Mouse (Mus musculus) embryonic facial prominence, embryonic 12.5 days (tissue): ENCODE data around the gene Btbd9. TPM values are rescaled to one million over a fixed set of nuclear protein-coding genes. Genes with fewer than 3 reads are reported as not detected.

Source experiments
- ATAC-seq: fragments of 200-750 bp; cut with Nextera tagmentation; 2 replicates; pipeline ENCODE4 v1.8.0; 2017; ENCODE audit not compliant: insufficient number of reproducible peaks, insufficient read depth, low FRiP score, low TSS enrichment
- H3K27ac ChIP-seq: fragments of 300-500 bp; sonication (generic); 2 replicates; pipeline ENCODE4 v1.5.1; 2016; ENCODE audit warnings: mild to moderate bottlenecking
- H3K27me3 ChIP-seq: fragments of 300-500 bp; sonication (generic); 2 replicates; pipeline ENCODE4 v1.6.1; 2016; ENCODE audit warnings: mild to moderate bottlenecking, moderate library complexity
- H3K36me3 ChIP-seq: fragments of 300-500 bp; sonication (generic); 2 replicates; pipeline ENCODE4 v1.6.1; 2016; ENCODE audit warnings: mild to moderate bottlenecking
- H3K4me1 ChIP-seq: fragments of 300-500 bp; sonication (generic); 2 replicates; pipeline ENCODE4 v1.6.1; 2016
- H3K4me2 ChIP-seq: fragments of 300-500 bp; sonication (generic); replicated peaks from 2 replicates; pipeline ENCODE4 v1.6.1; 2016; ENCODE audit warnings: mild to moderate bottlenecking, moderate library complexity
- H3K4me3 ChIP-seq: fragments of 300-500 bp; sonication (generic); 2 replicates; pipeline ENCODE4 v1.5.1; 2016; ENCODE audit warnings: mild to moderate bottlenecking
- H3K9ac ChIP-seq: fragments of 300-500 bp; sonication (generic); 2 replicates; pipeline ENCODE4 v1.6.1; 2016; ENCODE audit warnings: mild to moderate bottlenecking, moderate library complexity
- H3K9me3 ChIP-seq: fragments of 300-500 bp; sonication (generic); 2 replicates; pipeline ENCODE4 v1.6.1; 2016; ENCODE audit warnings: mild to moderate bottlenecking, moderate library complexity
- WGBS: fragments of 180-500 bp; shearing (Covaris S2); methylation state at CpG from one replicate; pipeline ENCODE4 v1.1.7; 2016; 5-methylcytosine and 5-hydroxymethylcytosine counted together
- polyA plus RNA-seq: library from polyadenylated mRNA; unstranded; fragments of >200 nt; fragmentation: Nextera tagmentation; extraction: Ambion mirVana; gene quantifications from 2 replicates; pipeline ENCODE4 v1.2.1, GENCODE M21; 2016

The Btbd9 gene
- polyA plus RNA-seq, 1 experiment from 2014 or later, result 71.6 TPM

GRCm38 (mm10) chr17:30395261-30395660 is 181.0 kb downstream of the Btbd9 start:
- no peaks in the 10 kb centered on the region for H3K4me1 ChIP-seq
- ATAC-seq, result no peak
- no peak overlapping the region for H3K4me2 ChIP-seq
- WGBS, result 85% methylated on average over 4 of the region's 4 CpGs
- H3K27ac ChIP-seq, result no peak overlapping the region
- H3K4me3 ChIP-seq, result no peak overlapping the region
- no peak overlapping the region for H3K9ac ChIP-seq
- no peaks in the 10 kb centered on the region for H3K36me3 ChIP-seq
- no peaks in the 10 kb centered on the region for H3K27me3 ChIP-seq
- no peaks in the 10 kb centered on the region for H3K9me3 ChIP-seq

GRCm38 (mm10) chr17:30392031-30392430 is 184.3 kb downstream of the Btbd9 start:
- H3K27ac ChIP-seq, result no peak overlapping the region
- WGBS, result 89% methylated on average over 4 of the region's 4 CpGs
- no peak for ATAC-seq
- no peak overlapping the region for H3K9ac ChIP-seq
- no peaks in the 10 kb centered on the region for H3K36me3 ChIP-seq
- no peaks in the 10 kb centered on the region for H3K9me3 ChIP-seq
- no peaks in the 10 kb centered on the region for H3K27me3 ChIP-seq
- no peaks in the 10 kb centered on the region for H3K4me1 ChIP-seq
- no peak overlapping the region for H3K4me3 ChIP-seq
- H3K4me2 ChIP-seq, result no peak overlapping the region

GRCm38 (mm10) chr17:30391220-30391619 is 185.1 kb downstream of the Btbd9 start:
- no peaks in the 10 kb centered on the region for H3K27me3 ChIP-seq
- H3K27ac ChIP-seq, result no peak overlapping the region
- no peak overlapping the region for H3K4me2 ChIP-seq
- 89% methylated on average over 1 of the region's 1 CpGs for WGBS
- H3K36me3 ChIP-seq, result no peaks in the 10 kb centered on the region
- no peaks in the 10 kb centered on the region for H3K9me3 ChIP-seq
- no peak overlapping the region for H3K4me3 ChIP-seq
- no peak for ATAC-seq
- H3K4me1 ChIP-seq, result no peaks in the 10 kb centered on the region
- no peak overlapping the region for H3K9ac ChIP-seq

- Histone ChIP-seq H3K36me3 (no peaks in the 10 kb centered on the region), H3K4me3 (no peak overlapping the region), H3K9me3 (no peaks in the 10 kb centered on the region), H3K4me2 (no peak overlapping the region), H3K4me1 (no peaks in the 10 kb centered on the region), H3K9ac (no peak overlapping the region), H3K27me3 (no peaks in the 10 kb centered on the region), H3K27ac (no peak overlapping the region)
- ATAC-seq, result no peak
Measured at GRCm38 (mm10) chr17:30389686-30390085, 186.6 kb downstream of the Btbd9 start.

GRCm38 (mm10) chr17:30388817-30389216 is 187.5 kb downstream of the Btbd9 start:
- no peak overlapping the region for H3K4me3 ChIP-seq
- H3K27ac ChIP-seq, result no peak overlapping the region
- no peaks in the 10 kb centered on the region for H3K4me1 ChIP-seq
- H3K9me3 ChIP-seq, result no peaks in the 10 kb centered on the region
- H3K4me2 ChIP-seq, result no peak overlapping the region
- no peaks in the 10 kb centered on the region for H3K27me3 ChIP-seq
- no peaks in the 10 kb centered on the region for H3K36me3 ChIP-seq
- 81% methylated on average over 4 of the region's 4 CpGs for WGBS
- no peak overlapping the region for H3K9ac ChIP-seq
- ATAC-seq, result no peak

- H3K4me1 ChIP-seq, result no peaks in the 10 kb centered on the region
- WGBS, result 87% methylated on average over 3 of the region's 3 CpGs
- no peaks in the 10 kb centered on the region for H3K36me3 ChIP-seq
Measured at GRCm38 (mm10) chr17:30388391-30388790, 187.9 kb downstream of the Btbd9 start.

GRCm38 (mm10) chr17:30386241-30386640 is 190.0 kb downstream of the Btbd9 start:
- Histone ChIP-seq H3K36me3 (no peaks in the 10 kb centered on the region), H3K4me3 (no peak overlapping the region), H3K4me1 (no peaks in the 10 kb centered on the region), H3K9ac (no peak overlapping the region), H3K9me3 (no peaks in the 10 kb centered on the region), H3K27me3 (no peaks in the 10 kb centered on the region), H3K4me2 (no peak overlapping the region), H3K27ac (no peak overlapping the region)
- WGBS, result 91% methylated on average over 9 of the region's 9 CpGs
- ATAC-seq, result no peak

More at GRCm38 (mm10) chr17:30388391-30388790, 187.9 kb downstream of the Btbd9 start:
- no peak overlapping the region for H3K27ac ChIP-seq
- no peak for ATAC-seq
- no peak overlapping the region for H3K4me3 ChIP-seq
- H3K9ac ChIP-seq, result no peak overlapping the region
- H3K9me3 ChIP-seq, result no peaks in the 10 kb centered on the region
- H3K27me3 ChIP-seq, result no peaks in the 10 kb centered on the region
- no peak overlapping the region for H3K4me2 ChIP-seq

GRCm38 (mm10) chr17:30383649-30384048 is 192.6 kb downstream of the Btbd9 start:
- no peak overlapping the region for H3K4me3 ChIP-seq
- no peak for ATAC-seq
- 89% methylated on average over 6 of the region's 6 CpGs for WGBS
- no peak overlapping the region for H3K9ac ChIP-seq
- H3K4me2 ChIP-seq, result no peak overlapping the region
- H3K27me3 ChIP-seq, result no peaks in the 10 kb centered on the region
- no peaks in the 10 kb centered on the region for H3K36me3 ChIP-seq
- no peaks in the 10 kb centered on the region for H3K9me3 ChIP-seq
- H3K4me1 ChIP-seq, result no peaks in the 10 kb centered on the region
- H3K27ac ChIP-seq, result no peak overlapping the region

- no peak for ATAC-seq
- H3K4me1 ChIP-seq, result no peaks in the 10 kb centered on the region; the same call in 1 of the 2 replicates
- no peak overlapping the region for H3K27ac ChIP-seq
- WGBS, result 29% methylated on average over 5 of the region's 5 CpGs
- H3K9me3 ChIP-seq, result no peaks in the 10 kb centered on the region
- H3K4me3 ChIP-seq, result no peak overlapping the region
- H3K36me3 ChIP-seq, result no peaks in the 10 kb centered on the region
- no peak overlapping the region for H3K4me2 ChIP-seq
- H3K27me3 ChIP-seq, result no peaks in the 10 kb centered on the region
- H3K9ac ChIP-seq, result no peak overlapping the region
Measured at GRCm38 (mm10) chr17:30378221-30379010, 197.9 kb downstream of the Btbd9 start.

- no peaks in the 10 kb centered on the region; the same call in 1 of the 2 replicates for H3K4me1 ChIP-seq
- no peaks in the 10 kb centered on the region for H3K9me3 ChIP-seq
- H3K9ac ChIP-seq, result no peak overlapping the region
- WGBS, result 29% methylated on average over 1 of the region's 1 CpGs
- no peak overlapping the region for H3K4me2 ChIP-seq
- no peaks in the 10 kb centered on the region for H3K36me3 ChIP-seq
- ATAC-seq, result no peak
- no peak overlapping the region for H3K27ac ChIP-seq
- no peaks in the 10 kb centered on the region for H3K27me3 ChIP-seq
- no peak overlapping the region for H3K4me3 ChIP-seq
Measured at GRCm38 (mm10) chr17:30377754-30378153, 198.5 kb downstream of the Btbd9 start.

- WGBS, result 86% methylated on average over 1 of the region's 1 CpGs
- H3K4me1 ChIP-seq, result no peaks in the 10 kb centered on the region; the same call in 1 of the 2 replicates
- H3K4me3 ChIP-seq, result no peak overlapping the region
- H3K27ac ChIP-seq, result no peak overlapping the region
- ATAC-seq, result no peak
- H3K9me3 ChIP-seq, result no peaks in the 10 kb centered on the region
- no peaks in the 10 kb centered on the region for H3K36me3 ChIP-seq
- H3K27me3 ChIP-seq, result no peaks in the 10 kb centered on the region
- no peak overlapping the region for H3K4me2 ChIP-seq
- no peak overlapping the region for H3K9ac ChIP-seq
Measured at GRCm38 (mm10) chr17:30375107-30375506, 201.2 kb downstream of the Btbd9 start.

GRCm38 (mm10) chr17:30368559-30368958 is 207.7 kb downstream of the Btbd9 start:
- Histone ChIP-seq H3K4me3 (no peak overlapping the region), H3K4me2 (no peak overlapping the region), H3K4me1 (peaks cover 5% of the 10 kb centered on the region), H3K27me3 (no peaks in the 10 kb centered on the region), H3K9me3 (no peaks in the 10 kb centered on the region), H3K27ac (no peak overlapping the region), H3K9ac (no peak overlapping the region), H3K36me3 (no peaks in the 10 kb centered on the region)
- ATAC-seq, result no peak
- 52% methylated on average over 2 of the region's 2 CpGs for WGBS
